Mouse (Mus musculus): ENCODE measurements around the gene Grik3.

- TF ChIP-seq CTCF (IDR thresholded peaks at IDR 0.05; ENCODE audit: low read depth, low read length) (no peak), POLR2A (IDR thresholded peaks at IDR 0.05; ENCODE audit: borderline replicate concordance, low read depth, low read length) (no peak)
Observed at GRCm38 (mm10) chr4:125488796-125489637, 1.5 kb upstream of the Grik3 start.
